Mouse (Mus musculus): ENCODE measurements around the gene E130114P18Rik.

DNA sequence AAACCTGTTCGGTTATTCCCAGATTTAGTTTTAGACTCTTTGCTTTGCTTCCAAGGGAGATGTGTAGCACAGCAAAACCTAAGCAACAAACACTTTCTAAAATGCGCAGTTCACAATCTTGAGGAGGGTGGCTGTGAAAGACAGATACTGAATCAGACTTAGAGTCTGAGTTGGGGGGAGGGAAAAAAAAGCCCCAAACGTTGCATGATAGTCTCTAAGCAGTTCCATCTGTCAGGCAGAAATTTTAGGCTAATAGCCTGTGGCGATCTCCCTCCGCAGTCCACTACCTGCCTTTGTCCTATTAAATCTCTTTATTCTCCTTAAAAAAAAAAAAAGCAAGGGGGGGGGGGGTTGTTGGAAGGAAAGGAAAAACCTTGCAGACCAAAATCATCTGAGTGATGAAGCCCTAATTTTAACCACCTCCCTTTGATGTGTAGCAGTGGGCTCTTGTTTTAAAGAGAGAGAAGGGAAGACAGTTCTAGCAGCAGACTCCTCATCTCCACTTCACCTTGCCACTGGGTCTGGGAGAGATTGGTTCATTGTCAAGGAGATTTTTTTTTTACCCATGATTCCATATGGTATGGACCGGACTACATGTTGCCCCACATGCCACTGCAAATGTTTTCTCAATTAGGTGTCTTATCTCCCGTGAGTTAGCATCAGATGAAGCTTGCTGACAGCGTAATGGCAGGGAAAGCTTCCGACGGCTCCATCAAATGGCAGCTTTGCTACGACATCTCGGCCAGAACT lies 196.4 kb downstream of the E130114P18Rik start:
- TF ChIP-seq POLR2A (IDR thresholded peaks at IDR 0.05; ENCODE audit: extremely low read depth, insufficient read depth, low read length) = no peak
- TF ChIP-seq CTCF (IDR thresholded peaks at IDR 0.05; ENCODE audit: low read depth, low read length) = no peak
